Mouse (Mus musculus) left cerebral cortex, postnatal 4 days (tissue): ENCODE measurements around the gene Tmem82. TPM values are rescaled to one million over a fixed set of nuclear protein-coding genes. Genes with fewer than 3 reads are reported as not detected.

Experiments used
- DNase-seq: peaks from one replicate; pipeline ENCODE4 v3.0.0-alpha.2; 2022
- intact Hi-C: fragments of 180-260 bp; cut with DNase I; formaldehyde crosslinking; loops from one replicate; pipeline ENCODE4 v1.15.1; 2025
- total RNA-seq, 2 experiments: library from RNA; stranded (reverse); gene quantifications; 2 replicates each; pipeline ENCODE4 v1.2.3; 2021

The Tmem82 gene
- total RNA-seq = under 1 TPM; 0.38 to 0.46 TPM

DNA sequence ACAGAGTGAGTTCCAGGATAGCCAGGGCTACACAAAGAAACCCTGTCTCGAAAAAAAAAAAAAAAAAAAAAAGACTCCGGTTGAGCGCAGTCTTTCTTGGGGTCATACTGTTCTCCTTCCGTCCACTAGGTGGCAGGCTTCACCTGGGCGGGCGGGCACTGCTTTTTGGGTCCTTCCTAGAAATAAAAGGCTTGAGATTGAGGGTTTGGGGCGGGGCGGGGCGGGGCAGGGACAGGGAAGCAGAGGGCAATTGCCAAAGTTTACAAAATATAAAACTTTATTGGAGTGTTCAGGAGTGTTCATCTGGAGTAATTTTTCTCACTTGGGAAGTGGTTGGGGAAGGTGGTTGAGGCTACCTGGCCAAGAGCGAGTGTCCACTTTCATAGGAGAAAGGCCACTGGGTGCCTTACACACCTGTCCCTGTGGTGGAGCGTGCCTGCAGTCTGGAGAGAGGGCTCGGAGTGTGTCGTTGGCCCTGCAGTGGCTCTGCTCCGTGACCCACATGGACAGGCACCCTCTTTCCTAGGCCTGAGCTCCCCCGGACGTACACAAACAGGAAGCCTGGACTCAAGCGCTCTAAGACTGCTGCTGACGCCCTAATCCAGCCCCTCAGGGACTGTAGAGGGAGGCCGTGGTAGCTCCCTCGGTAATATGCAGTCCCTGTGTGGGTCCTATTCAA, at the start of gene Tmem82:
TSS of gene Tmem82 (minus strand) at position 69 of the 679 bp plus-strand sequence.
- DNase-seq = peak; percentile 62
- intact Hi-C loops = loop anchor here (10.0 kb wide), 1 partner anchor 226 kb away; the partner anchor contains the start of gene Ctrc

GRCm38 (mm10) chr4:141664799-141665198, 46.4 kb upstream of the Tmem82 start, which contains the start of gene Plekhm2:
Gene Plekhm2, minus strand, starts transcription at chr4:141664899.
- DNase-seq = no peak

GRCm38 (mm10) chr4:141664011-141664745, 45.7 kb upstream of the Tmem82 start:
- intact Hi-C loops = no loop called here
- peak; percentile 70 for DNase-seq

More at GRCm38 (mm10) chr4:141664799-141665198, 46.4 kb upstream of the Tmem82 start, which contains the start of gene Plekhm2:
- intact Hi-C loops = no loop called here

DNA sequence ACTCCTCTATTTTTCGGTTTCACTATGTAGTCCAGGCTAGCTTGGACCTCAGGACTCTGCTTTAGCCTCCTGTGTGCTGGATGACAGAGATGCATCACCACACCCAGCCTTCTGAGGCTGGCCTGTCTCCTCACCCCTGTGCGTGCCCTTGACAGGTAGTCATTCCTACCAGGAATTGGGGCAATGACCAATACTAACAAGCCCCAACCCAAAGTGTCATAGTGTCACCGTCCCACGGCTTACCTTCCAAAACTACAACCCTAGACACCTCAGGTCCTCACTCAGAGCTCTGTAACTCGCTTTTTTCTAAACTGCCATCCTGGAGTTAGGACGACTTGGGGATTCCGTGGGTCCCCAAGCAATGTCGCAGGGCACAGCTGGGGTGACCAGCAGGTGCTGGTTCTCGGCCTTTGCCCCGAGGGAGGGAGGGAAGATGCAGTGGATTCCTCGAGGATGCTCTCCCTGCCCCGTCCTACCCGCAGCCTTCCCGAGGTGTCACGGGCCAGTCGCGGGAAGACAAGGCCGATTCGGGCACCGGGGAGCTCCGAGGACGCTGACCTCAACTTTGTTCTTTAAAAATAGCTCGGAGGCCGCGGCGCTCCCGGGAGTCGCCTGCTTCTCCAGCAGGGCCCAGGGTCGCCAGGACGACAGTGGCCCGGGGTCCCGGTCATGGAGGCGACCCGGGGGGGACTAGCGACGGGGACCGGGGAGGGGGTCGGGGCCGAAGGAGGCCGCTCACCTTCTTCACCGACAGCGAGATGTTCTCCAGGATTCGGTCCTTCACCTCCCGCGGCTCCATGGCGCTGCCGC, 44.9 kb upstream of the Tmem82 start:
- intact Hi-C loops = no loop called here
- peak; percentile 31 for DNase-seq

GRCm38 (mm10) chr4:141660884-141661283, 42.5 kb upstream of the Tmem82 start:
- no peak for DNase-seq
- intact Hi-C loops = no loop called here

DNA sequence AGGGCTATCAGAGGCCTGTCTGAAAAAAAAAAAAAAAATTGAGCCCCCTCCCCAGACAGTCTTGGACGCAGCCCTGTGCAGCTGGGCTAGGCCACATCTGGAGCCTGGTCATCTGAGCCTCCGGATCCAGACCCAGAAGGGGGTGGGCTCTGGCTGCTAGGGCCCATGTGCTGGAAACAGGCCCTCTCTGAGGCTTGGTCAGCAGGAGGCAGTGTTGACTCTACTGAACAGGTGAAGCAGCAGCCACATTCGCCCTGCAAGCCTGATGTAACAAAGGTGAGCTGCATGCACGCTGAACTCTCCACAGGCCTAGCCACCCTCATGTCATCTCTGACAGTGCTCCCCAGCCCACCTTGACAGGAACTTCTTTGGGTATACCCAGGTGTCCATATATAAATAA, 41.3 kb upstream of the Tmem82 start:
- intact Hi-C loops = no loop called here
- no peak for DNase-seq

DNA sequence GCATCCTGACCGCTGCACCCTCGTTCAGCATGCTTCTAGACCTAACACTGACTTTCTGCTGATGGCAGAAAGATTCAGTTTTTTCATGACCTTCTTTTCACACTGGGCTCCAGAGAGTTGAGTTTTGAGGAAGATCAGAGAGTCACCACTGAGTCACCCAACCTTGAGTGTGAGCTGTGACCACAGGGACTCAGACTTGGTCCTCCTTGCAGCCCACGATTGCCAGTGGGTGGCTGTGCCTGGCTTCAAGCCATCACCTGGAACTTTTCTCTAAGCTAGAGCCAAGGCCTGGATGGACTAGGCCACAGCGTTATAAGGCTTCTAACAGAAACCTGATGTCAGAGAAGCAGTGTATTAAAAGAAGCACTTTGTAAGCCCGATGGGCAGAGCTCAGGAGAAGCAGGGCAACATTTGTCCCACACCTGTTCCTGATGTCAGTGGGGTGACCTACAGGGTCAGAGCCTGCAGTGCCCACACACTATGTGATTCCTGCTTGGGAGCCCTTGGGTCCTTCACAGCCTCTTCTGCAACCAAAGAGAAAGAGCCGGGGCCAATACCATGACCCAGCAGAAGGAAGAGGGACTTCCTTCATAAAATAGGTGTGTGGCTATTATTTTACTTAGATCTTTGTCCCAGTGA, 40.5 kb upstream of the Tmem82 start:
- no peak for DNase-seq
- intact Hi-C loops = no loop called here

DNA sequence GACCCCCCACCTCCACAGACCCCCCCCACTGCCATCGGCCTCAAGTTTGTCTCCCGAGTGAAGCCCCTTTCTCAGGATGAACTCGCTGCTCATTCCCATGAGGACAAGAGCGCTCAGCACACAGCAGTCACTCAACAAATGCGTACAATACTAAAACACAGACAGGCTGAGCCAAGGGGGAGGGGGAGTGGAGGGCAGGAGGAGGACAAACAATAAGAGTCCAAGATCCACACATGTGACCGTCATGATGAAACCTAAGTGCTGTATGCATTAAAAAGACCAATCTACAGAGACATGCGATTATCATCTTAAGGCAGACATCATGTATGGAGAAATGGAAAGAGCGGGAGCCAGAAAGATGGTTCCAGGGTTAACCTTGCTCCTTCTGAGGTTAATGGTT, 38.5 kb upstream of the Tmem82 start:
- intact Hi-C loops = no loop called here
- no peak for DNase-seq

- DNase-seq = no peak
- intact Hi-C loops = no loop called here
Measured at GRCm38 (mm10) chr4:141655908-141656608, 37.6 kb upstream of the Tmem82 start.

DNA sequence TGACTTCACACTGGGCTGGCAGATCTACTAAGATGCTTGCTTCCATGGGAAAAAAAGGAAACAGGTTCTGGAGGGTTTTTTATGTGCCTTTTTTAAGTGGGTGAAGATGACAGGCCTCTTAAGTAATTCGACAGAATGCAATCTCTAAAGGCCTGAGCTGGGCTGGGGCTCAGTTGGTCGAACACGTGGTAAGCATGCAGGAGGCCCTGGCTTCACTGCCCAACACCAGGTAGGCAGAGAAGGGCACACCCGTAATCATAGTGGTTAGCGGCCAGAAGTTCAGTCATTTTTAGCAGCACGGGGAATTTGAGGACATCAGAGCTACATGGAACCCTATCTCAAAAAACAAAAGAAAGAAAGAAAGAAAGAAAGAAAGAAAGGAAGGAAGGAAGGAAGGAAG, 36.1 kb upstream of the Tmem82 start:
- DNase-seq = no peak
- intact Hi-C loops = no loop called here

DNA sequence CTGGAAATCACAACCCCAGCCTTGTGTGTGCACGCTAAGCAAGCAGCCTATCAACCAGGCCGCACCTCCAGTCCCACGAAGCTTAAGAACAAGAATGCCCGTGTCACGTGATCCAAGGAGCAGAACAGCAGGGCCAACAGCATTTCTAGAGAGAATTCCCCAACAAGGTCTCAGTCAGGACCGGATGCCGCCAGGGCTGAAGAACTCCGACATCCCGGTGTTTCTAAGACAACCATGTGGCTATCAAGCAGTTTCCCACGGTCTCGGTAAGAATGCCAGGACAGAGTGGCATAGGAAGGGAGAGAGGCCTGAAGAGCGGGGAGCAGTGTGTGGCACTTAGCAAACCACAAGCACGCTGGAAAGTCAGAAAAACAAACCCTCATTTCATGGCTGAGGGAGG, 35.4 kb upstream of the Tmem82 start:
- intact Hi-C loops = no loop called here
- no peak for DNase-seq

GRCm38 (mm10) chr4:141653044-141653443, 34.6 kb upstream of the Tmem82 start:
- DNase-seq = no peak
- intact Hi-C loops = no loop called here

DNA sequence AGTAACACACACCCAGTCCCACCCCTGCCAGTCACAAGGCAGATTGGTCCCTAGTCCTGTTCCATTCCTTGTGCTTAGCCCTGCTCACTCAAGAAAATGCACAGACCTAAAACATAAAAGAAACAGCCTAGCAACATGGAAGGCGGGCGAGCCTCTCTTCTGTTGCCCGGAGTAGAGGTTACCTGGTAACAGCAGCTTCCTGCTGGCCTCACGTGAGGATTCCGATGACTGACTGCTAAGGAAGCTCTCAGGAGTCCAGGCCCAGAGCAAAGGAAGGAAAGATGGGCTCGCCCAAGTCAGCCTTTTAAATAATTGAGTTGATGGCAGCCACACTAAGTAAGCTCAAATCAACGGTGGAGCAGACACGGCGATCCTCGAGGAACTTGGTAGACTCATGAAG, 33.5 kb upstream of the Tmem82 start:
- intact Hi-C loops = no loop called here

GRCm38 (mm10) chr4:141651286-141651685, 32.9 kb upstream of the Tmem82 start:
- no peak for DNase-seq
- intact Hi-C loops = no loop called here

More for the DNA sequence above, 33.5 kb upstream of the Tmem82 start:
- no peak for DNase-seq

GRCm38 (mm10) chr4:141649244-141649643, 30.8 kb upstream of the Tmem82 start:
- intact Hi-C loops = no loop called here
- peak; percentile 49 for DNase-seq

DNA sequence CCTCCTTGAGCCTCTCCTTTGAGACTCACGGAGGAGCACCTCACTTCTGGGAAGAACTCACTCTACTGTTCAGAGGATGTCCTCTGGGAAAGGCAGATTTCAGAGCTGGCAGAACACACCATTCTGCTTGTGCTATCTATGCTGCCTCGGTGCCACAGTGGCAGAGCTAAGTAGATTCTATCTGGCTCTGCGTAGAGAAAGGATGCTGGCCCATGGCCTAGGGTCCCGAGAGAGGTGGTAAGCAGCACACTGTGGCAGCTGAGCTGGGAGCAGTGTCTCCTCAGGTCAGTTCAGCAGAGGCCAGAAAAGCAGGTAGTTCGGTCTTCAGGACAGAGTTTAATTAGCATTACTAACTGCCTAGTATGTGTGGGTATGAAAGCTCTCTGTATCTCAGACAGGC, 29.8 kb upstream of the Tmem82 start:
- intact Hi-C loops = no loop called here
- no peak for DNase-seq

DNA sequence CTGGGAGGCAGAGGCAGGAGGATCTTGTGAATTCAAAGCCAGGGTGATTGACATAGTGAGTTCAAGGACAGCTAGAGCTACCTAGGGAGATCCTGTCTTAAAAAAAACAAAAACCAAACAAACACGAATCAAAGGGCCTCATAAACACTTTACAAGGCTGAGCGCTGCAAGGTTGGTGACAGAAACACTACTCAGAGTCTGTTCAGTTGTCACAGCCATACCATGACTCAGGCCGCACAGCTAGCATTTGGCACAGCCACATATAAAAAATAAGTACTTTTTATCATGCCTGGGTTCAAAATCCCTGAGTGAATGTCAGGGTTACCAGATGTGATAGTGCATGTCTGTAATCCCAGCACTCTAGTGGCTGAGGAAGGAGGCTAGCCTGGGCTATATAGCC, 28.8 kb upstream of the Tmem82 start:
- no peak for DNase-seq
- intact Hi-C loops = no loop called here

DNA sequence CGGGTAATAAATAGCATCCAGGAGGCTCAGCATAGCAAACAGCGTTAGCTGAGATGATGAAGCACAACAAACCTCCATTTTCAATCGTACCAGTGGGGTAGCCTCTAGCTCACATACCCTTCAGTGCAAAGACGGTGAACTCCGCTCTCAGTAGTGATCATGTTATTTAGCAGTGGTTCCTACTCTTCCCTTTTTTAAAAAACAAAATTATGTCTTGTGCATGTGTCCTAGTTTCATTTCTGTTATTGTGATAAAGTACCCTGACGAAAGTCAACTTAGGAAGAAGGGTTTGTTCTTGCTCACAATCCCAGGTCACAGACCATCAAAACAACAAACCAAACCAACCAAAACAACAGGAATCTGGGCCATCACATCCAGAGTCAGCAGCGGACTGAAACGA, 27.6 kb upstream of the Tmem82 start:
- intact Hi-C loops = no loop called here
- no peak for DNase-seq

DNA sequence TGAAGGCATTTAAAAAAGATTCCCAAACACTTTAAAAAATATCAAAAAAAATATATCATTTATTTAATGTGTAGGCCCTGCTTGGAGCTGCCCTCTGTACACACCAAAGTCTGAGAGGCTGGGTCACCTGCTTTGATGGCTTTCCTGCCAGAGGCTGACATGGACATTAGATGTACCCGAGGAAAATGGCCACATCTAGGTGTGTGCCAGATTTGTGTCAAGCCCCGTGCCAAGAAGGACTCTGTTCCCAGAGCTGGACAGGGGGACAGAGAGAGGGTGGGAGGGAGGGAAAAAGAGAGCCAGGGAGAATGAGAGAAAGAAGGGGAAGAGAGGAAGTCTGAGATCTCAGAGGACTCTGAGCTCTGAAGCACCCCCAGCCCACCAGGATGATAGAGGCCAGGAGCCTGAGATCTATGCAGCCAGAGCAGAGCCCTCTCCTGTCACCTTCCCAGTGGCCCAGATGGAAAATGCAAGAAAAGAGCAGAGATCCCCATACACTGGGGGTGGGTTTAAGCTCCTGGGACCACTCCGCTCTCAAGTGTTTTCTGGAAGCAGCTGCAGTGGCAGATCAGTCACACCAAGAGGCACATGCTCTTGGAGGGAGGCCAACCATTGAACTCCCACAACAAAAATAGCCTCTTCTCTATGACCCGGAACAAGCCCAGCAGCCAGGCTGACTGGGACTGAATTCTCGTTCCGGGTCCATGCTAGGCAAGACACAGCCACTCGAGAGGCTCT, 24.9 kb upstream of the Tmem82 start:
- intact Hi-C loops = no loop called here
- DNase-seq = peak; percentile 87
